Mouse (Mus musculus) ZHBTc4 (cell line): ENCODE results near the gene Plaur.

Source experiments
- DNase-seq: peaks from one replicate; pipeline ENCODE4 v3.0.0-alpha.2; 2011; ENCODE audit warnings: low read depth, low spot score

Plaur gene

GRCm38 (mm10) chr7:24462388-24463319 lies at the start of gene Plaur:
Gene Plaur (plus strand): TSS chr7:24462484.
- no peak for DNase-seq

- DNase-seq = no peak
These were observed 48.7 kb upstream of the Plaur start for GRCm38 (mm10) chr7:24413630-24414029.

- DNase-seq = no peak
These were observed 47.0 kb upstream of the Plaur start for GRCm38 (mm10) chr7:24415261-24415660.

- no peak for DNase-seq
These were observed 42.7 kb upstream of the Plaur start for GRCm38 (mm10) chr7:24419579-24419978.

- DNase-seq = no peak
These were observed 40.6 kb upstream of the Plaur start for GRCm38 (mm10) chr7:24421648-24422047.

- no peak for DNase-seq
These were observed 40.0 kb upstream of the Plaur start for GRCm38 (mm10) chr7:24422251-24422650.

- DNase-seq = no peak
These were observed 39.0 kb upstream of the Plaur start for GRCm38 (mm10) chr7:24423107-24423763.

- DNase-seq = no peak
These were observed 38.1 kb upstream of the Plaur start for GRCm38 (mm10) chr7:24423956-24424732.

- DNase-seq = no peak
These were observed 36.4 kb upstream of the Plaur start for GRCm38 (mm10) chr7:24425919-24426318.

GRCm38 (mm10) chr7:24427168-24427567 lies 35.1 kb upstream of the Plaur start:
- DNase-seq = no peak

- DNase-seq = no peak
These were observed 33.6 kb upstream of the Plaur start for GRCm38 (mm10) chr7:24428725-24429124.

GRCm38 (mm10) chr7:24429413-24430112 lies 32.7 kb upstream of the Plaur start:
- DNase-seq = no peak

GRCm38 (mm10) chr7:24430551-24431345 lies 31.5 kb upstream of the Plaur start:
- no peak for DNase-seq

- DNase-seq = no peak
These were observed 30.6 kb upstream of the Plaur start for GRCm38 (mm10) chr7:24431713-24432112.

- DNase-seq = no peak
These were observed 27.0 kb upstream of the Plaur start for GRCm38 (mm10) chr7:24435305-24435704.

GRCm38 (mm10) chr7:24437981-24438380 lies 24.3 kb upstream of the Plaur start:
- DNase-seq = no peak

GRCm38 (mm10) chr7:24439191-24439590 lies 23.1 kb upstream of the Plaur start:
- no peak for DNase-seq

GRCm38 (mm10) chr7:24439891-24440290 lies 22.4 kb upstream of the Plaur start:
- DNase-seq = no peak

- peak; percentile 92 for DNase-seq
These were observed 20.5 kb upstream of the Plaur start for GRCm38 (mm10) chr7:24441785-24442184.

- DNase-seq = no peak
These were observed 20.0 kb upstream of the Plaur start for GRCm38 (mm10) chr7:24442313-24442712.
